Mouse (Mus musculus): ENCODE measurements around the gene Map6. TPM values are rescaled to one million over a fixed set of nuclear protein-coding genes. Genes with fewer than 3 reads are reported as not detected.

The Map6 gene
- polyA plus RNA-seq, 1 experiment from 2014 or later = 0.32 TPM

- no peaks in the 10 kb centered on the region for H3K4me1 ChIP-seq (replicated peaks; ENCODE audit: control insufficient read depth, insufficient read depth, low read length)
- ATAC-seq (replicated peaks; ENCODE audit: low FRiP score) = no peak
- no peak for DNase-seq (ENCODE audit: low spot score)
- WGBS = 75% methylated on average over 2 of the region's 2 CpGs
- no peak overlapping the region for H3K9ac ChIP-seq (ENCODE audit: low read depth, low read length)
- H3K27ac ChIP-seq (ENCODE audit: low read depth, low read length) = no peak overlapping the region
- H3K9me3 ChIP-seq (ENCODE audit: control insufficient read depth, low read length) = no peaks in the 10 kb centered on the region
- no peaks in the 10 kb centered on the region for H3K27me3 ChIP-seq (replicated peaks; ENCODE audit: control insufficient read depth, insufficient read depth, low read length)
- no peak overlapping the region for H3K4me2 ChIP-seq
- H3K4me3 ChIP-seq (ENCODE audit: low read depth, low read length) = no peak overlapping the region
- no peaks in the 10 kb centered on the region for H3K36me3 ChIP-seq (ENCODE audit: control insufficient read depth, insufficient read depth, low read length)
These were observed 27.0 kb downstream of the Map6 start for GRCm38 (mm10) chr7:99294198-99294780.

- H3K9me3 ChIP-seq (ENCODE audit: control insufficient read depth, low read length) = no peaks in the 10 kb centered on the region
- no peak overlapping the region for H3K9ac ChIP-seq (ENCODE audit: low read depth, low read length)
- H3K4me3 ChIP-seq (ENCODE audit: low read depth, low read length) = no peak overlapping the region
- H3K4me2 ChIP-seq = no peak overlapping the region
- ATAC-seq (replicated peaks; ENCODE audit: low FRiP score) (no peak), DNase-seq (ENCODE audit: low spot score) (no peak)
- H3K4me1 ChIP-seq (replicated peaks; ENCODE audit: control insufficient read depth, insufficient read depth, low read length) = no peaks in the 10 kb centered on the region
- 74% methylated on average over 8 of the region's 8 CpGs for WGBS
- no peaks in the 10 kb centered on the region for H3K36me3 ChIP-seq (ENCODE audit: control insufficient read depth, insufficient read depth, low read length)
- no peaks in the 10 kb centered on the region for H3K27me3 ChIP-seq (replicated peaks; ENCODE audit: control insufficient read depth, insufficient read depth, low read length)
- H3K27ac ChIP-seq (ENCODE audit: low read depth, low read length) = no peak overlapping the region
These were observed 27.9 kb downstream of the Map6 start for GRCm38 (mm10) chr7:99295104-99295503.

GRCm38 (mm10) chr7:99300650-99301175, 33.5 kb downstream of the Map6 start:
- no peaks in the 10 kb centered on the region for H3K9me3 ChIP-seq (ENCODE audit: control insufficient read depth, low read length)
- H3K27ac ChIP-seq (ENCODE audit: low read depth, low read length) = no peak overlapping the region
- H3K27me3 ChIP-seq (replicated peaks; ENCODE audit: control insufficient read depth, insufficient read depth, low read length) = no peaks in the 10 kb centered on the region
- H3K4me2 ChIP-seq = no peak overlapping the region
- DNase-seq (ENCODE audit: low spot score) (no peak), ATAC-seq (replicated peaks; ENCODE audit: low FRiP score) (no peak)
- H3K4me3 ChIP-seq (ENCODE audit: low read depth, low read length) = no peak overlapping the region
- H3K9ac ChIP-seq (ENCODE audit: low read depth, low read length) = no peak overlapping the region
- no peaks in the 10 kb centered on the region for H3K36me3 ChIP-seq (ENCODE audit: control insufficient read depth, insufficient read depth, low read length)
- H3K4me1 ChIP-seq (replicated peaks; ENCODE audit: control insufficient read depth, insufficient read depth, low read length) = no peaks in the 10 kb centered on the region
- 27% methylated on average over 3 of the region's 3 CpGs for WGBS

GRCm38 (mm10) chr7:99304029-99304428, 36.8 kb downstream of the Map6 start:
- H3K27ac ChIP-seq (ENCODE audit: low read depth, low read length) = no peak overlapping the region
- H3K4me2 ChIP-seq = no peak overlapping the region
- H3K4me1 ChIP-seq (replicated peaks; ENCODE audit: control insufficient read depth, insufficient read depth, low read length) = no peaks in the 10 kb centered on the region
- 51% methylated on average over 6 of the region's 6 CpGs for WGBS
- H3K9ac ChIP-seq (ENCODE audit: low read depth, low read length) = no peak overlapping the region
- no peaks in the 10 kb centered on the region for H3K9me3 ChIP-seq (ENCODE audit: control insufficient read depth, low read length)
- no peaks in the 10 kb centered on the region for H3K27me3 ChIP-seq (replicated peaks; ENCODE audit: control insufficient read depth, insufficient read depth, low read length)
- ATAC-seq (replicated peaks; ENCODE audit: low FRiP score) = no peak
- no peak overlapping the region for H3K4me3 ChIP-seq (ENCODE audit: low read depth, low read length)
- DNase-seq (ENCODE audit: low spot score) = no peak
- no peaks in the 10 kb centered on the region for H3K36me3 ChIP-seq (ENCODE audit: control insufficient read depth, insufficient read depth, low read length)

GRCm38 (mm10) chr7:99304949-99305372, 37.7 kb downstream of the Map6 start:
- Histone ChIP-seq H3K4me3 (ENCODE audit: low read depth, low read length) (no peak overlapping the region), H3K27me3 (replicated peaks; ENCODE audit: control insufficient read depth, insufficient read depth, low read length) (no peaks in the 10 kb centered on the region), H3K4me2 (no peak overlapping the region), H3K9me3 (ENCODE audit: control insufficient read depth, low read length) (no peaks in the 10 kb centered on the region), H3K27ac (ENCODE audit: low read depth, low read length) (no peak overlapping the region), H3K9ac (ENCODE audit: low read depth, low read length) (no peak overlapping the region), H3K36me3 (ENCODE audit: control insufficient read depth, insufficient read depth, low read length) (no peaks in the 10 kb centered on the region), H3K4me1 (replicated peaks; ENCODE audit: control insufficient read depth, insufficient read depth, low read length) (no peaks in the 10 kb centered on the region)
- ATAC-seq (replicated peaks; ENCODE audit: low FRiP score) (no peak), DNase-seq (ENCODE audit: low spot score) (no peak)
- whole genome bisulfite sequencing = 63% methylated on average over 5 of the region's 5 CpGs

GRCm38 (mm10) chr7:99305688-99306087, 38.4 kb downstream of the Map6 start:
- Histone ChIP-seq H3K27ac (ENCODE audit: low read depth, low read length) (no peak overlapping the region), H3K4me3 (ENCODE audit: low read depth, low read length) (no peak overlapping the region), H3K4me2 (no peak overlapping the region), H3K27me3 (replicated peaks; ENCODE audit: control insufficient read depth, insufficient read depth, low read length) (no peaks in the 10 kb centered on the region), H3K4me1 (replicated peaks; ENCODE audit: control insufficient read depth, insufficient read depth, low read length) (no peaks in the 10 kb centered on the region), H3K9me3 (ENCODE audit: control insufficient read depth, low read length) (no peaks in the 10 kb centered on the region), H3K9ac (ENCODE audit: low read depth, low read length) (no peak overlapping the region), H3K36me3 (ENCODE audit: control insufficient read depth, insufficient read depth, low read length) (no peaks in the 10 kb centered on the region)
- 82% methylated on average over 4 of the region's 4 CpGs for WGBS
- DNase-seq (ENCODE audit: low spot score) (no peak), ATAC-seq (replicated peaks; ENCODE audit: low FRiP score) (no peak)

GRCm38 (mm10) chr7:99306640-99307039, 39.4 kb downstream of the Map6 start:
- ATAC-seq (replicated peaks; ENCODE audit: low FRiP score) (no peak), DNase-seq (ENCODE audit: low spot score) (no peak)
- Histone ChIP-seq H3K9ac (ENCODE audit: low read depth, low read length) (no peak overlapping the region), H3K27me3 (replicated peaks; ENCODE audit: control insufficient read depth, insufficient read depth, low read length) (no peaks in the 10 kb centered on the region; the same call in 1 of the 2 replicates), H3K27ac (ENCODE audit: low read depth, low read length) (no peak overlapping the region), H3K9me3 (ENCODE audit: control insufficient read depth, low read length) (no peaks in the 10 kb centered on the region), H3K4me3 (ENCODE audit: low read depth, low read length) (no peak overlapping the region), H3K4me1 (replicated peaks; ENCODE audit: control insufficient read depth, insufficient read depth, low read length) (no peaks in the 10 kb centered on the region), H3K4me2 (no peak overlapping the region), H3K36me3 (ENCODE audit: control insufficient read depth, insufficient read depth, low read length) (no peaks in the 10 kb centered on the region)
- WGBS = 54% methylated on average over 3 of the region's 3 CpGs

GRCm38 (mm10) chr7:99311433-99311832, 44.2 kb downstream of the Map6 start:
- ATAC-seq (replicated peaks; ENCODE audit: low FRiP score) (no peak), DNase-seq (ENCODE audit: low spot score) (no peak)

GRCm38 (mm10) chr7:99312058-99312457, 44.8 kb downstream of the Map6 start:
- ATAC-seq (replicated peaks; ENCODE audit: low FRiP score) (no peak), DNase-seq (ENCODE audit: low spot score) (no peak)
- no peak overlapping the region for H3K4me2 ChIP-seq
- H3K4me1 ChIP-seq (replicated peaks; ENCODE audit: control insufficient read depth, insufficient read depth, low read length) = no peaks in the 10 kb centered on the region; the same call in 1 of the 2 replicates
- H3K9me3 ChIP-seq (ENCODE audit: control insufficient read depth, low read length) = no peaks in the 10 kb centered on the region
- H3K27ac ChIP-seq (ENCODE audit: low read depth, low read length) = no peak overlapping the region
- H3K36me3 ChIP-seq (ENCODE audit: control insufficient read depth, insufficient read depth, low read length) = no peaks in the 10 kb centered on the region
- H3K27me3 ChIP-seq (replicated peaks; ENCODE audit: control insufficient read depth, insufficient read depth, low read length) = no peaks in the 10 kb centered on the region; the same call in 1 of the 2 replicates
- no peak overlapping the region for H3K9ac ChIP-seq (ENCODE audit: low read depth, low read length)
- WGBS = 73% methylated on average over 4 of the region's 4 CpGs
- no peak overlapping the region for H3K4me3 ChIP-seq (ENCODE audit: low read depth, low read length)

More at GRCm38 (mm10) chr7:99311433-99311832, 44.2 kb downstream of the Map6 start:
- H3K4me1 ChIP-seq (replicated peaks; ENCODE audit: control insufficient read depth, insufficient read depth, low read length) = no peaks in the 10 kb centered on the region; the same call in 1 of the 2 replicates
- H3K9ac ChIP-seq (ENCODE audit: low read depth, low read length) = no peak overlapping the region
- no peaks in the 10 kb centered on the region for H3K9me3 ChIP-seq (ENCODE audit: control insufficient read depth, low read length)
- H3K4me2 ChIP-seq = no peak overlapping the region
- H3K4me3 ChIP-seq (ENCODE audit: low read depth, low read length) = no peak overlapping the region
- H3K36me3 ChIP-seq (ENCODE audit: control insufficient read depth, insufficient read depth, low read length) = no peaks in the 10 kb centered on the region
- no peak overlapping the region for H3K27ac ChIP-seq (ENCODE audit: low read depth, low read length)
- 53% methylated on average over 7 of the region's 7 CpGs for WGBS
- no peaks in the 10 kb centered on the region; the same call in 1 of the 2 replicates for H3K27me3 ChIP-seq (replicated peaks; ENCODE audit: control insufficient read depth, insufficient read depth, low read length)

Measured in liver, embryonic 11.5 days (tissue).